Mouse (Mus musculus) intestine, embryonic 15.5 days (tissue): ENCODE data around the gene Maco1. TPM values are rescaled to one million over a fixed set of nuclear protein-coding genes. Genes with fewer than 3 reads are reported as not detected.

ENCODE experiments used
- ATAC-seq: fragments of 200-750 bp; cut with Nextera tagmentation; 2 replicates; pipeline ENCODE4 v1.8.0; 2017; ENCODE audit warnings: moderate TSS enrichment, moderate library complexity
- H3K27ac ChIP-seq: fragments of 300-500 bp; sonication (generic); 2 replicates; pipeline ENCODE4 v1.5.1; 2015; ENCODE audit warnings: mild to moderate bottlenecking, inconsistent platforms
- H3K27me3 ChIP-seq: fragments of 300-500 bp; sonication (generic); replicated peaks from 2 replicates; pipeline ENCODE4 v1.6.1; 2015; ENCODE audit warnings: inconsistent platforms
- H3K36me3 ChIP-seq: fragments of 300-500 bp; sonication (generic); 2 replicates; pipeline ENCODE4 v1.6.1; 2015; ENCODE audit warnings: inconsistent platforms
- H3K4me1 ChIP-seq: fragments of 300-500 bp; sonication (generic); replicated peaks from 2 replicates; pipeline ENCODE4 v1.6.1; 2015; ENCODE audit warnings: inconsistent platforms
- H3K4me2 ChIP-seq: fragments of 300-500 bp; sonication (generic); replicated peaks from 2 replicates; pipeline ENCODE4 v1.6.1; 2015; ENCODE audit warnings: mild to moderate bottlenecking, inconsistent platforms
- H3K4me3 ChIP-seq: fragments of 300-500 bp; sonication (generic); replicated peaks from 2 replicates; pipeline ENCODE4 v1.5.1; 2015; ENCODE audit warnings: inconsistent platforms
- H3K9ac ChIP-seq: fragments of 300-500 bp; sonication (generic); 2 replicates; pipeline ENCODE4 v1.6.1; 2015; ENCODE audit warnings: inconsistent platforms
- H3K9me3 ChIP-seq: fragments of 300-500 bp; sonication (generic); 2 replicates; pipeline ENCODE4 v1.6.1; 2016; ENCODE audit warnings: inconsistent platforms
- WGBS: fragments of 180-500 bp; shearing (Covaris S2); methylation state at CpG from one replicate; pipeline ENCODE4 v1.1.7; 2015; 5-methylcytosine and 5-hydroxymethylcytosine counted together
- polyA plus RNA-seq: library from polyadenylated mRNA; unstranded; fragments of >200 nt; fragmentation: Nextera tagmentation; extraction: Ambion mirVana; gene quantifications from 2 replicates; pipeline ENCODE4 v1.2.1, GENCODE M21; 2015

Maco1 gene
- polyA plus RNA-seq, 1 experiment from 2014 or later: 31.2 TPM

DNA sequence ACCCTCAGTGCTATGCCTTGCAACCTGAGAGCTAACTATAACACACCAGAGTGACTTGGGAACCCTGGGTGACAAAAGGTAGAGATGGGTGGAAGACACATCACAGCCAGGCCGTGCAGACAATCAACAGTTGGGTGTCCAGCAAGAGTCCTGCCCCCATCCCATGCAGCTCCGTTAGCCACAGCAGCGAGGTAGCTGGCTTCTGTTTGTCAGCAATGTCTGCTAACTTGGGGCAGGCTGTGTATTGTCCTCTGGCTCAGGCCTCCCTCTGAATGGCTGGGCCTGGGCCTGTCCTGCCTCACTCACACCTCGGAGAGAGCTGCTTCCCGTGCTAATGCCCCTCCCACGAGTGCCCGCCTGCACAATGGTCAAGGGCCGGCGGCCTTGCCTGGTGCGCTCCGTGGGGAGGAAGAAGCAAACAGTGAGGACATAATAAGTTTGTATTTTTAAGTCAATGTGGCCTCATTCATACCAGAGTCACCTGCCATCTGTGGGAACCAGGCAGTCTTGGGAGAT, 100.2 kb downstream of the Maco1 start:
- Histone ChIP-seq H3K9ac (no peak overlapping the region), H3K4me3 (no peak overlapping the region), H3K27me3 (no peaks in the 10 kb centered on the region), H3K4me1 (peaks cover 21% of the 10 kb centered on the region), H3K27ac (no peak overlapping the region), H3K36me3 (0 out of 2 replicates have a peak, but pooled peaks cover 3% of the 10 kb centered on the region), H3K4me2 (no peak overlapping the region), H3K9me3 (no peaks in the 10 kb centered on the region)
- 61% methylated on average over 11 of the region's 11 CpGs for WGBS
- ATAC-seq: no peak

Other genes with a start within 250 kb of the Maco1 start
- gene Man1c1, start 149.1 kb downstream of the Maco1 start, polyA plus RNA-seq: 3.0 TPM in 2 replicates
- gene Ldlrap1, start 85.3 kb downstream of the Maco1 start, polyA plus RNA-seq: 15.9 and 18.6 TPM in 2 replicates
- gene Rhd, start 11.2 kb upstream of the Maco1 start, polyA plus RNA-seq: 7.9 and 8.4 TPM in 2 replicates
- 146 and 154 TPM in 2 replicates for gene Tmem50a, start 61.7 kb upstream of the Maco1 start, polyA plus RNA-seq
- 450 and 479 TPM in 2 replicates for gene Rsrp1, start 70.2 kb upstream of the Maco1 start, polyA plus RNA-seq
- 60.0 and 63.7 TPM in 2 replicates for gene Syf2, start 77.6 kb upstream of the Maco1 start, polyA plus RNA-seq